In genomic region chr5:77290606-77291005, GRCm38 (mm10) we compare ENCODE assay signal across 14 mouse cellular contexts.
"Had no signal": no experiment of that assay in that cellular context is flagged by ENCODE, and none has a peak within 500 bp of the region (broad histone marks: within the 10 kb centered on the region; RNA-seq: fewer than 3 reads in every experiment).

No protein-coding gene starts in this region.

- H3K4me3 ChIP-seq: limb, embryonic 13.5 days; midbrain, embryonic 10.5 days; neural tube, embryonic 13.5 days had no signal

- H3K9ac ChIP-seq: limb, embryonic 13.5 days; neural tube, embryonic 13.5 days had no signal

- H3K4me2 ChIP-seq: limb, embryonic 13.5 days; liver, embryonic 11.5 days; neural tube, embryonic 13.5 days had no signal

- DNase-seq: kidney, adult 11 months; kidney, postnatal 14 days; layer of hippocampus, postnatal 36 days; left cerebral cortex, postnatal 4 days; lung, adult 18-20 months; lung, postnatal 4 days; midbrain, embryonic 14.5 days; right cerebral cortex, postnatal 14 days; thymus, postnatal 4 days had no signal

- H3K27me3 ChIP-seq: limb, embryonic 13.5 days; neural tube, embryonic 13.5 days had no signal

- H3K27ac ChIP-seq: limb, embryonic 13.5 days; midbrain, embryonic 10.5 days; neural tube, embryonic 13.5 days; stomach, postnatal 0 days had no signal

- H3K4me1 ChIP-seq: limb, embryonic 13.5 days; midbrain, embryonic 10.5 days; neural tube, embryonic 13.5 days had no signal

- H3K9me3 ChIP-seq: limb, embryonic 13.5 days; midbrain, embryonic 10.5 days; neural tube, embryonic 13.5 days had no signal
